Mouse (Mus musculus) cerebellum, adult 9-10 months (tissue): Measurements from ENCODE around the gene Ang.

Experiments
- DNase-seq: peaks from one replicate; pipeline ENCODE4 v3.0.0; 2022

The Ang gene

GRCm38 (mm10) chr14:51130315-51130940 is 39.5 kb downstream of the Ang start:
- no peak for DNase-seq

- no peak for DNase-seq
These were observed 40.3 kb downstream of the Ang start for GRCm38 (mm10) chr14:51131086-51131815.

GRCm38 (mm10) chr14:51132372-51132771 is 41.4 kb downstream of the Ang start:
- DNase-seq, result no peak

- DNase-seq, result no peak
These were observed 49.4 kb downstream of the Ang start for GRCm38 (mm10) chr14:51140342-51140741.

- no peak for DNase-seq
These were observed 51.2 kb downstream of the Ang start for GRCm38 (mm10) chr14:51142119-51142518.

- no peak for DNase-seq
These were observed 51.6 kb downstream of the Ang start for GRCm38 (mm10) chr14:51142568-51142967.

GRCm38 (mm10) chr14:51143287-51143686 is 52.3 kb downstream of the Ang start:
- DNase-seq, result no peak

GRCm38 (mm10) chr14:51143937-51144336 is 53.0 kb downstream of the Ang start:
- DNase-seq, result no peak

GRCm38 (mm10) chr14:51144451-51144850 is 53.5 kb downstream of the Ang start:
- no peak for DNase-seq

GRCm38 (mm10) chr14:51145521-51145920 is 54.6 kb downstream of the Ang start:
- DNase-seq, result no peak

GRCm38 (mm10) chr14:51146685-51147084 is 55.7 kb downstream of the Ang start, which contains the start of gene Rnase1:
Rnase1 (minus strand) TSS chr14:51146785.
- DNase-seq, result no peak

GRCm38 (mm10) chr14:51148006-51148405 is 57.1 kb downstream of the Ang start:
- no peak for DNase-seq

- no peak for DNase-seq
These were observed 58.2 kb downstream of the Ang start for GRCm38 (mm10) chr14:51149164-51149563.

- DNase-seq, result no peak
These were observed 59.4 kb downstream of the Ang start for GRCm38 (mm10) chr14:51150206-51150831.
